Mouse (Mus musculus) testis, postnatal 10 days (tissue): ENCODE results near the gene Utrn.
A peak's percentile ranks its signal among the peaks of the same experiment; 100 is the strongest.

Experiments
- DNase-seq: peaks from one replicate; pipeline ENCODE4 v3.0.0; 2021; ENCODE audit warnings: low spot score

Utrn gene

GRCm38 (mm10) chr10:12836048-12836816 is 32.9 kb downstream of the Utrn start:
- peak; percentile 36 for DNase-seq

DNA sequence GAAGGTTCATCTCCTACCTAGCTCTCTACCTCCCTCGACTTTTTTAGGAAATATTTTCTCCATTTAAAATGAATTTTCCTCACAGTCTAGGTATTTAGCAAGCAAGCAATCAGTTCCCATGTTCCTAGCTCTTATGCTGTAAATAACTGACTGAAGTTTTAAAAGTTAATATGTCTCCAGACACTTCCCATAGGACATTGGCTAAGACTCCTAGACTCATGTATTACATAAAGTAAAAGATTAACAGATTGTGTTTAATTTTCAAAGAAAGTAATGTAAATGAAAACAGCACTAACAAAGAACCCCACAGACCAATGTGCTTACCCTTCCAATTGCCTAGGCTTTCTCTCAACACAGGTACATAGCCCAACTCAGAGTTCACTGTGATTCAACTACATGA is 35.0 kb downstream of the Utrn start:
- DNase-seq: no peak

GRCm38 (mm10) chr10:12832163-12832562 is 37.0 kb downstream of the Utrn start:
- no peak for DNase-seq

DNA sequence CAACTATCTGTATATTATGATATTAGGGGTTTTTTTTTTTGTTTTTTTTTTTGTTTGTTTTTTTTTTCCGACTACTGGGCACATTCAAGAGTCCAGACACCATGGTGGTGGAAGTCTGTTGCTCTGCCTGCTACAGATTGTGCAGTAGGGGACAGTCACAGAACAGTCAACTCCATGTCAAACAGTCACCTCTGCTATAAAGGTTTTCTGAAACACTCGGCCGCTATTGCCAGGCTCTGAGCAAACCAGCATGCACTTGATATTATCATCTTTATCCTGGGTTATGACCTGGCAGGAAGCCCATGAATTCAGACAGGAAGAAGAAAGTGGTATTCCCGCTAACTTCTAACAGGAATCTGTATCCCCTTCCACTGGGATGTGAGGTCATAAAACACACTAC is 41.4 kb downstream of the Utrn start:
- peak; percentile 41 for DNase-seq

GRCm38 (mm10) chr10:12827306-12827705 is 41.9 kb downstream of the Utrn start:
- peak; percentile 37 for DNase-seq

- peak; percentile 41 for DNase-seq
These were observed 42.3 kb downstream of the Utrn start for GRCm38 (mm10) chr10:12826760-12827281.

DNA sequence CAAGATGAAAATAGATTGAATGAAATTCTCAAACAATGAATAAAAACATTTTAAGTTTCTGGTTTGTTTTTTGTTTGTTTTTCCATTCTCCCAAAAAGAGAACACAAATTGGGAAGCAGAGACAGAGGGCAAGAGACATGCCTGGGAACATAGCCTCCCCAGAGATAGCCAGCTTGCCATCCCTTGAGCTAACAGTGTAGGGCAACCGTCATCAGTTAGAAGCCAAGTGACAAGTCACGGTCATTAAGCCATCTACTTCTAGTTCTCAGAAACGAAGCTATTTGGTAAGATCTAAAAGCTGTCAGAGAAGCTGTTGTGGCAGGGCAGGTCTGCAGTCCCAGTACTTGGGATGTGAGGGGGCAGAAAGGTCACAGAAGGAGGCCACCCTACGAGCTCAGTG is 44.8 kb downstream of the Utrn start:
- DNase-seq: no peak

- no peak for DNase-seq
These were observed 45.5 kb downstream of the Utrn start for GRCm38 (mm10) chr10:12823437-12824219.

DNA sequence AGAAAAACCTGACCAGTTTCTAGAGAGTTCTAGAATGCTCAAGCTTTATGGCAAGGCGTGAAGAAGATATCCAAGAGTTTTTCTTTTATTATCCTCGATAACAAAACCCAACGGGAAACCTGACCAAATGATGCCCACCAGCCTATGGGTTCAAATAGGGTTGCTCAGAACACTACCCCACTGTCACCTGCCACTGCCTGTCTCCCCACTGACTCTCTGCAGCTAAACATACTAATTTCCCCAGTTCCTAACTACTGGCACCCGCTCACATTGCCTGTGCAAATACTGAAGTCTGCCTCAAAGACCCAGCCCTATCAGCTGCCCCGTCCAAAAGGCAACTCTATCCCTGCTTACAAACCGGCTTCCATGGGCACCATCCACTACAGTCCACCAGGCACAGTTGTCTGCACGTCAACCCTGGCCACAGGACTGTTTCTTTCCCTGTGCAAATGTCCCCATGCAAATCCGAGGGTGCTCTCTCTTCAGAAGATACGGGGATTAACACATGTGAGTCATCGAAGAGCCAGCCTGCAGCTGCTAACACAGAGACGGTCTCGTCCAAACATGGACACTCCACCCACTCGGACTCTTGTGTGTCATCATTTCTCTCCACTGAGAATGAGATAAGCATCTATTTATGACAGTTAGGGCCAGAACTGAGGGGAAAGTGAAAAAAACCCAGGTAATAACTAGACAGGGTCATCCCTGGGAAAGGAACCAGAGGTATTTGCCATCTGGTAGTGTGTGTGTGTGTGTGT is 48.0 kb downstream of the Utrn start:
- no peak for DNase-seq

DNA sequence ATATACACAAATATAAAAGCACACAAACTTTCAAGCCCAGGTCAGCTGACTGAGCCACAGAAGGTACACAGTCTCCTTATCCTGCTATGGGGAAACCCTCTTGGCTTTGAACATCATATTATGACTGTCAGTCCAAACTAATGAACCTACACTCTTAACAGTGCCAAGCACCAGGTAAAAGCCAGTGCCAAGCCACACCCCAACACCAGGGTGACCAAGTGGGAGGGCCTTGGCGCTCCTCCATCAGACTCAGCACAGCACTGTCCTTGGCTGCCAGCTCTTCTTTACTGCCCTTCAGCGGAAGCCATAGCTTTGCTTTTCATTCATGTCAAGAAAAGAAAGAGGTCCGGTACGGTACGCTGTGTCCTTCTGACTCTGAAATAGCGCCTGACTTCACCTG is 51.8 kb downstream of the Utrn start:
- peak; percentile 72 for DNase-seq

GRCm38 (mm10) chr10:12816530-12816929 is 52.6 kb downstream of the Utrn start:
- no peak for DNase-seq

- no peak for DNase-seq
These were observed 54.8 kb downstream of the Utrn start for GRCm38 (mm10) chr10:12814411-12814810.

- no peak for DNase-seq
These were observed 55.3 kb downstream of the Utrn start for GRCm38 (mm10) chr10:12813881-12814280.

- no peak for DNase-seq
These were observed 55.9 kb downstream of the Utrn start for GRCm38 (mm10) chr10:12813211-12813811.

GRCm38 (mm10) chr10:12812680-12813079 is 56.5 kb downstream of the Utrn start:
- no peak for DNase-seq

GRCm38 (mm10) chr10:12810816-12811215 is 58.3 kb downstream of the Utrn start:
- no peak for DNase-seq

GRCm38 (mm10) chr10:12809702-12810101 is 59.5 kb downstream of the Utrn start:
- DNase-seq: no peak

- DNase-seq: no peak
These were observed 60.7 kb downstream of the Utrn start for GRCm38 (mm10) chr10:12808467-12808866.

DNA sequence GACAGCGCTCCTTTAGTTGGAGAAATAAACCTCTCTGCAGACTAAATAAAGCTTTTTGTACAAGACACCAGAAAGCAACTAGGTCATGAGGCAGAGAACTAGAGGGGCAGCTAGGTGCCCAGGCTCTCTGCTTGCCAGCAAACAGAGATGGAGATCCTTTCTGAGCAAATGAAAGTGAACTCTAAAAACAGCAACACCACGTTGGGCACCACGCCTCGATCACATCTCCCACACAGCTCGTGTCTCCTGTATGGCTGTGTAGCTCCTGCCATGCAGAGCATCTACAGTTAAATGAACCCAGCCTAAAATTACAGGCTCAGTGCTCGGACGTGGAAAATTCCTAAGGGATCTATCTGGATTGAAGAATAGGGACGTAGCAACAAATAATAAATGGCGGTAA is 61.5 kb downstream of the Utrn start:
- no peak for DNase-seq

GRCm38 (mm10) chr10:12805826-12806225 is 63.3 kb downstream of the Utrn start:
- no peak for DNase-seq

- no peak for DNase-seq
These were observed 65.2 kb downstream of the Utrn start for GRCm38 (mm10) chr10:12803939-12804338.

DNA sequence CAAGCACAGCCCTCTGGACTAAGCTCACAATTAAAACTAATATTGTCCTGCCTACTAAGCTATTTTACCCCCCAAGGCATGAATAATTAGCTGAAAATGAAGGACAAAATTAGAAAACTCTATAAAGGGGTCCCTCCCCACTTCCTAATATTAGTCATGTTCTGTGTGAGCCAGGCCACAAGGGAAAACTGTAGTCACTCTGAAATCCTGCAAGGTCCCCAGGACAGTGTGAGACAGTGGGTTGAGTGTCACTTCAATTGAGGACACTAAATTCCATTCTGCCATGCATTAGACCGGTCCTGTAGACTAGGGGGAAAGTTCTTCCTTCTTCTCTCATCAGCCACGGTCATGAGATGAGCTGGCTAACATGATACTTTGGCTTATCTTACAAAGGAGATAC is 69.7 kb downstream of the Utrn start:
- DNase-seq: no peak
